Mouse (Mus musculus) granulocyte monocyte progenitor cell, adult 5-6 weeks (primary cell): ENCODE data around the gene Agtrap. TPM values are rescaled to one million over a fixed set of nuclear protein-coding genes. Genes with fewer than 3 reads are reported as not detected.
"Not testable (repeated sequence)": the region's sequence is repeated elsewhere in the genome, so short reads cannot be mapped to it uniquely, and the experiment has no call there.

ENCODE experiments used
- ATAC-seq: replicated peaks from 2 replicates; pipeline ENCODE4 v1.8.0; 2016; ENCODE audit warnings: mild to moderate bottlenecking, moderate TSS enrichment, inconsistent platforms; ENCODE audit not compliant: poor library complexity, severe bottlenecking
- total RNA-seq, 2 experiments: library from RNA; stranded (forward) in 1 of 2; stranded (reverse) in 1 of 2; fragments of 200-712, 200-1000 nt in 1 of 2; fragments of >200 nt in 1 of 2; fragmentation: Nextera tagmentation in 1 of 2; gene quantifications; 2 replicates each; pipeline ENCODE4 v1.2.3; 2014 to 2017

The Agtrap gene
- total RNA-seq, 2 experiments from 2014 or later, result 28.5 to 30.8 TPM

GRCm38 (mm10) chr4:148054961-148055695 is 32.7 kb downstream of the Agtrap start:
- ATAC-seq, result no peak

GRCm38 (mm10) chr4:148053417-148053920 is 34.4 kb downstream of the Agtrap start:
- no peak for ATAC-seq

- no peak for ATAC-seq
Measured at GRCm38 (mm10) chr4:148052976-148053375, 34.9 kb downstream of the Agtrap start.

DNA sequence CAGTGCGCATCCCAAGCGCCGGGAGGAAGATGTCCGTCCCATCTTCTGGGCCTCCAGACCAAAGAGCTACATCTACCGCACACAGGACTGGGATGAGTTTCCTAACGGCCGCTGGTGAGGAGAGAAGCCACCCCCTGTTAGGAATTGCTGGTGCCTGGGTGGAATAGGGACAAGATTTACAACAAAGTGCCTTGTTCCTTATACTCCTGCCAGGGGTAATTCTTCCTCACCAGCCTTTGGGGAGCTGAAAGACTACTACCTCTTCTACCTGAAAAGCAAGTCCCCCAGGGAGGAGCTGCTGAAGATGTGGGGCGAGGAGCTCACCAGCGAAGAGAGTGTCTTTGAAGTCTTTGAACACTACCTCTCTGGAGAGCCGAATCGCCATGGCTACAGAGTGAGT is 35.9 kb downstream of the Agtrap start:
- no peak for ATAC-seq

DNA sequence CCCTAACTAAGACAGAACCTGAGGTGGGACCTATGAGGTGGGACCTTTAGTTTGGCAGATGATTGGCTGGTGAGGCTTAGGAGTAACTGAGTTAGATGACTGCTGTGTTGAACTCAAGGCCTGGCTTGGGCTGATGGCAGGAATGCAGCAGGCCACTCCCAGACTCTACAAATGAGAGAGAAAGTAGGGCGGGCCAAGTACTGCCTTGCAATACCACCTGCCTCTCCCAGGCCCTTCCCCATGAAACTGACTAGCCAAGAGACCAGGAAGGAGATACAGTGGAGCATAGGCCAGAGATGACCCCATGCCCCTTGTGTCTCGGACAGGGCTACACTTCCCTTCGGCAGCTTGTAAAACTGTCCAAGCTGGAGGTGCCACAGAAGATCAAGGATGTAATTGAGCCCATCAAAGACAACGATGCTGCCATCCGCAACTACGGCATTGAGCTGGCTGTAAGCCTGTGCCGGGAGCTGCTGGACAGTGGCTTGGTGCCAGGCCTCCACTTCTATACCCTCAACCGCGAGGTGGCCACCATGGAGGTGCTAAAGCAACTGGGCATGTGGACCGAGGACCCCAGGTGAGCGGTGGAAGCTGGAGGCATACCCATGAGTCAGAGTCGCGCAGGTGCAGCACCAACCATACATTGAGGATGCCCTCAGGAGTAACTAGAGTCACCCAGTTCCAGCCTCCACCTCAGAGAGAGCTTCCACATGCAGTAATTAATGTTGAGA is 36.6 kb downstream of the Agtrap start:
- ATAC-seq, result no peak

DNA sequence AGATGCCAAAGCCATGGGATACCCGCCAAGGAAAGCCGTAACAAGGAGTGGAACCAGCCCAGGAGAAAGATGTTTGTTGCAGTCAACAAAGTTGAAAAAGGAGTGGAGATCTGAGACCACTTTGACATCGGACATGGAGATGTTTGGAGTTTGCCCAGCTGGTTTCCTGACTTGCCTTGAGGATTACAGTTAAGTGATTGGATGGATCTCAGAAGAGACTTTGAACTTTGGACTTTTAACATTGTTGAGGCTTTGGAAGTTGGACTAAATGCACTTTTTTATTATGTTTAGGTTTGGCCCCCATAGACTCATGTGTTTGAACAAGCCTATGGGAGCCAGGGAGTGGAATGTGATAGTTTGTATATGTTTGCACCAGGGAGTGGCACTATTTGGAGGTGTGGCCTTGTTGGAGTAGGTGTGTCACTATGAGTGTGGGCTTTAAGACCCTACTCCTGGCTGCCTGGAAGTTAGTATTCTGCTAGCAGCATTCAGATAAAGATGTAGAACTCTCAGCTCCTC is 37.4 kb downstream of the Agtrap start:
- ATAC-seq, result not testable (repeated sequence)

DNA sequence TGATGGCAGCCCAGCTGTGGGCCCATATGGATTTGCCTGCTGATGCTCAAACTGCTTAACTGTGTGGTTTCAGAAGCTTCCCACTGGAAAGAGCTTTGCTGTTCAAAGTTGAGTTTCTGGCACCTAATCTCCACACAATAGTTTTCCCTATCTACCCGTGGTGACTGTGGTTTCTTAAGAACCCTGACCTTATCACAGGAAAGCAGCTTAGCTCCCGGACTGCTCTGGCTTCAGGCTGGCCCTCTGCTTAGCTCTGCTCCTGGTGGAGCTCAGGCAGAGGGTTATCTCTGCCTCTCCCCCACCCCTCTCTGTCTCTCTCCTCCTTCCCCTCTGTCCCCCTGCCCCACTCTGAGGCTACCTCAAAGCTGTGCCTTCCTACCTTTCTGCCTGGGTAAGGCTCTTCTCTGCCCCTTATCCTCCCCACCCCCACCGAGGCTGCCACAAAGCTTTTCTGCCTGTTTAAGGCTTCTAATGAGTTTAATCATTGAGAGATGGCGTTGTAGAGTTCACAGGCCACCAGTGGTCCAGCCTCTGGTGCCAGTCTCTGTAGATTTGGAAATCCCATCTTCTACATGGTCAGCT is 41.3 kb downstream of the Agtrap start:
- no peak for ATAC-seq

DNA sequence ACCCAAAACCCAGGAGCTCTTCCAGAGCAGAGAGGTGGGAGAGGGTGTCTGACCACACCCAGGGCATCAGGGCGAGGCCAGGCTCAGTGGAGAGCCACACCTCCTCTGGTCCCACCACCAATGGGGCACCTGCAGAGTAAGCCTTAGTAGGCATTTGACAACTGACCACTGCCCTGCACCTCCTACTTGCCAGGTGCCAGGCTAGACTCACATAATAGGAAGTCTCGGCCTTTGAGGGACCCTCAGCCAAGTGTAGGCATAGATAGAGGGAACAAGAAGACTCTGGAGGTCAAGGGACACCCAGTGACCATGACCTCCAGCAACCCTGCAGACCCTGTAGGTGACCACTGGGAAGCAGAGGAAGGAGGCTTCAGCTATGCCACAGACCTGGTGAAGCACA is 43.7 kb downstream of the Agtrap start:
- no peak for ATAC-seq

- not testable (repeated sequence) for ATAC-seq
Measured at GRCm38 (mm10) chr4:148043327-148043726, 44.5 kb downstream of the Agtrap start.

- ATAC-seq, result no peak
Measured at GRCm38 (mm10) chr4:148041611-148042191, 46.1 kb downstream of the Agtrap start.

DNA sequence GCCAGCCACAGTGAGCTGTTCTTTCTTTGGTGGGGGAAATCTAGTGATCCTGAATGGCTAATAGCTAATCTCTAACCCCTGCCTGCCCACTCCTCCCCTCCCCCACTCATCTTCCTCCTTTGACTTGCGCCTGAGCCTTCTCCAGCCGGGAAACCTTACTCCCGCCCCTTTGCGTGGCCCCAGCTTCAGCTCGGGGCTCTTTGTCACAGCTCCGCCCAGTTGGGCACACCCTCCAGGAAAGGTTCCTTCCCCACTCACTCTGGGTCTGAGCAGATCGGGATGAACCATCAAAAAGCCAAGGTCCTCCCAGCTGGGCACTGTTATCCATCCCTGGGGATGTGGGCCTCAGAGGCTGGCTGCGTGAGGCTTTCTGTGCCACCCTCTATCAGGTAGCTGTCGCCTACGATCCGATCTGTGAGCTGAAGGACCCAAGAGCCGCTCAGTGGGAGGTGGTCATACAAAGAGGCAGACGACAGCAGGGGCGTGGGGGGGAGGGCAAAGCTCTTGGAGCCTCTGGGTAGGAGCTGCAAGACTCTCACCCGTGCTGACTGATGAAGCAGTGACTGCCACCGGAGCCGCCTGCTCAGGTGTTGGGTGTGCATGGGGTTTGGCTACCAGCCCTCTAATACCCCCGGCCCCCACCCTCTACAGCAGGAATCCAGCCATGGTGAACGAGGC is 46.8 kb downstream of the Agtrap start:
- peak; percentile 28 for ATAC-seq

DNA sequence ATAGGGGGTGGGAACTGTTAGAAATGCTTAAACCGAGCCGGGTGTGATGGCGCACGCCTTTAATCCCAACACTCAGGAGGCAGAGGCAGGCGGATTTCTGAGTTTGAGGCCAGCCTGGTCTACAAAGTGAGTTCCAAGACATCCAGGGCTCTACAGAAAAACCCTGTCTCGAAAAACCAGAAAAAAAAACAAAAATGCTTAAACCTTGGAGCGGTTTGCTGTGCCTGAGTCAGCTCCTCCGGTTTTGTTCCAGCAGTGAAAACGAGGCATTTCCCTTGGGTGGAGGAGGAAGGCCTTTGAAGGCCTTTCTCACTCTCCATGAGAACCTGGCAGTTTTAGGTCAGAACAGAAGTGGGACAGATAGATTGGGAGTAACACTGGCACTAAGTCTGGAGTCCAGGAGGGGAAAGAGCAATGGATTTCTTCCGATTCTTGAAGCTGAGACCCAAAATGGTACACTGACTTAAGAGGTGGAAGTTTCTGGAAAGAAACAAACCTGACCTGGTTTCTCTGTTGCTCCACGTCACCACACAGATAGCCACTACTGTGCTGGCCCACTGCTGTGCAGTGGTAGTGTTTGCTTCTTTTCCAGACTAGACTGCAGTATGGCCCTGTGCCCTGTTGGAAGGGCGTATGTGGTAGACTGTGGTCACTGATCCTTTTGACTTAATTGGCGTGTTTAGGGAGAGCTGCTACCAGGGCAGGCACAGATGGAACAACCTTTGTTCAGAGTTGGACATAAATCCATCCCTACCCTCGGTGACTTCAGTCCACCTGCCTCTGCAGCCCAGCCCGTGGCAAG is 47.6 kb downstream of the Agtrap start:
- no peak for ATAC-seq

DNA sequence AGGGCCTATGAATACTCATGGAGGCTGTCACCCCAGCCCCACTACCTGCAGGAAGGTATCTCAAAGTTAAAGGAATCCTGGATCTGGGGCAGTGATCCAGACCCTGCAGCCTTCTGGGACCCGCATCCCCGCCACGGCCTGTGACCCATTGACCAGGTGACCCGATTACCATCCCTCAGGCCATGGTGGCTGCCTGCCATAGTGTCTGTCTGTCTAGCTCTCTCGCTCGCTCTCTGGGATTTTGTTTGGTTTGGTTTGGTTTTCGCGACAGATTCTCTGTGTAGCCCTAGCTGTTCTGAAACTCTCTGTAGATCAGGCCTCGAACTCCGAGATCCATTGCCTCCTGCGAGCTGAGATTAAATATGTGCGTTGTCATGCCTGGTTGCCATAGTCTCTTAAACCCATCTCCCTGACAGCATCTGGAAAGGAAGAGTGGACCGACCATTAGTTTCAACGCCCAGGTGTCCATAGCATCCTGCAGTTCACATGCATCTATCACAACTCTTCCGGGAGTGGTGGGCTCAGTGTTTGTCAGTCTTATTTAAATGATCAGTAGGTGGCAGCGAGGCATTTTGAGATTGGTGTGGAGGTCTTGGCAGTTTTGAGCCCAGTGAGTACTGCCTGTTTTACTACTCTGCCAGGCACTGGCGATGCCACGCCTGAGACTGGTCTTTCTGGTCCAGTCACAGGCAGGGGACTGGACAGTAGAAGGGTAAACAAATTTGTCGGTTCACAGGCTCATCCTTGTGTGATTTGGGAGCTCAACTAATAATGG is 48.4 kb downstream of the Agtrap start:
- no peak for ATAC-seq

DNA sequence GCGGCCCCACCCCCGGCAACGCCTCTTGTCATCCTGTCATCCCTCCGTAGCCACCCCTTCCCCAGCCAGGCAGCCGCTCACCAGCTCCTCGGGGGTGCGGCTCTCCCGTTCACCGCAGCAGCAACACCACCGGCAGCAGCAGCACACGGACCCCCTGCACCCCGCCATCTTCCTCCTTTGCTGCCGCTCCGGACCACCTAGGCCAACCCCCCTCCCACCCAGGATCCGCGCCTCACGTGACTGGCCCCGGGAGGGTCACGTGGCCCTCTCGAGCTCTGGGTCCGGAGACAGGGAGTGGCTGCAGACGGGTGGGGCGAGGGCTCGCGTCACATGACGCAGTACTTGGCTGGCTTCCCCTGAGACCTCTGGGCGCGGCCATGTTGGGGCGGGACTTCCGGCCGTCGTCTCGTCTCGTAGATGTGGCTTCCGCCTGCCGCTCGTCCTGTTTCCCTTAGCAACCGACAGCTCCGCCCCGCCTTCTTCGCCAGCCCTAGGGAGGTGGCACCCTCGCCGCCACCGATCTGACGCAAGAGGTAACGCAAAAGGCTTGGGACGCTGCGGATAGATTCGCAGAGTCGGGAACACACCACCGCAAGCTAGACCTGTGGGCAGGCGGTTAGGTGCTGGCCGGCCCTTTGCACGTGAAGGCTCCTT is 49.1 kb downstream of the Agtrap start, which contains the start of the genes Clcn6 and Mthfr:
Gene Clcn6, minus strand, starts transcription at position 222 of the 654 bp plus-strand sequence.
Gene Mthfr, plus strand, starts transcription at position 478 of the 654 bp plus-strand sequence.
- ATAC-seq, result peak; percentile 78

- no peak for ATAC-seq
Measured at GRCm38 (mm10) chr4:148038079-148038599, 49.7 kb downstream of the Agtrap start.

GRCm38 (mm10) chr4:148035440-148035839 is 52.4 kb downstream of the Agtrap start:
- ATAC-seq, result no peak

- ATAC-seq, result 0 out of 2 replicates have a peak, but pooled peaks have one; percentile 8
Measured at GRCm38 (mm10) chr4:148033858-148034410, 53.9 kb downstream of the Agtrap start.
